Mouse (Mus musculus): ENCODE measurements around the gene Hk3. TPM values are rescaled to one million over a fixed set of nuclear protein-coding genes. Genes with fewer than 3 reads are reported as not detected.
A peak's percentile ranks its signal among the peaks of the same experiment; 100 is the strongest.

The Hk3 gene
- polyA plus RNA-seq, 1 experiment from 2014 or later: 0.93 TPM

DNA sequence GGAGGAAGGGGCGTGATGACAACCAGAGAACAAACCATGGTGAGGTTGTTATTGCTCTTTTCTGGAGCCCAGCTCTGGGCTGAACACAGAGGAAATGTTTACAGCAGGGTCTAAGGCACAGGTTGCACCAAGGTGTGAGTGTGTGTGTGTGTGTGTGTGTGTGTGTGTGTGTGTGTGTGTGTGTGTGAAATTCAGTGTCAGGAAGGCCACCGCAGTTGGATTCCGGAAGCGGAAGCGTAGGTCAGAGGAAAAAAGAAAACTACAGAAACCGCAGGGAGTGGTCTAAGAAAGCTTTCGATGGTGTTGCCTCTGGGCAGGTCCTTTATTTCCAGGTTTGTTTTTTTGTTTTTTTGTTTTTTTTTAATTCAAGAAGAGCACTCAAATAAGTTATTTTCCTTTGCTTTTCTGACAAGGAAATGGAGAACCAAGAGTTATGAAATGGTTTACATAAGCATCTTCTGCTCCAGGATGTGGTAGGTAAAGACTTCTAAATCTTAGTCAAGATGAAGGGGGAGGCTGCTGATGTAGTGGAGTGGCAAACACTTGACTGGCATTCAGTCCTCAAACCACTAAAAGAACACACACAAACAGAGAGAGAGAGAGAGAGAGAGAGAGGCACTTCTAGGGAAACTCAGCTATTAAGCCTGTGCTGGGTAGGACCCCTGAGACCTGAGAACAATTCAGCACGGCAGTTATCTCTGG is 3.1 kb downstream of the Hk3 start:
- Histone ChIP-seq H3K9me3 (no peaks in the 10 kb centered on the region), H3K36me3 (no peaks in the 10 kb centered on the region), H3K27ac (no peak overlapping the region), H3K4me3 (no peak overlapping the region), H3K27me3 (0 out of 2 replicates have a peak, but pooled peaks cover 3% of the 10 kb centered on the region), H3K4me2 (replicated peaks) (no peak overlapping the region), H3K9ac (no peak overlapping the region), H3K4me1 (no peaks in the 10 kb centered on the region)
- WGBS: 78% methylated on average over 8 of the region's 8 CpGs
- no peak for ATAC-seq (ENCODE audit: insufficient number of reproducible peaks, insufficient read depth, low FRiP score, low TSS enrichment)

DNA sequence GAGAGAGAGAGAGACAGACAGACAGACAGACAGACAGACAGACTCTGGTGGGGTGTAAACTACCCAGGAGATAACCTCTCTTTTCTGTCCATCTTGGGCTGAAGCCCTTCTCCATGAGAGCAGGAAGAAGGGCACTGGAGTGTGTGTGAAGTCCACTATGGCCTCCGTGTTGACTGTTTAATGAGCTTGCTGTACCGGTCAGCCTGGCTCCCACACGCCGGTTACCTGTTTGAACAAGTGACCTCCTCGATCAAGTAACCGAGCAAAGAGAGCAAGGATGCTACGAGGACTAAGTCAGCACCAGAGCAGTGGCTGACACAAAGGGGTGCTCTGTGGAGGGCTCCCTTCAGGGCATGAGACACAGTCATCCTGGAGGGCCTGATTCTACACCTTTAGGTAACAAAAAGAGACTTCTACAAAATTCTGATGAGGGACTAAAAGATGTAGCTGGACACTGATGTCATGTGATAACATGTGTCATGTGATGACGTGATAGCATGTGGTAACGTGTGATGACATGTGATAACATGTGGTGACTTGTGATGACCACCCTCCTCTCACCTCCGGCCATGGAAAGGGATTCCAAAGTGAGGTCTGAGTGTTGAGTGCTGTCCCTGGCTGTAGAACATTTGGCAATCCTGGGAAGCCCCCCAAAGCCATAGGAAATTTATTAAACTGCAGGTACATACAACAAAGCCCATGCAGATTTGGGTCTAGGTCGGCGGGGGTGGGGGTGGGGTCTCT is 3.9 kb downstream of the Hk3 start:
- no peak overlapping the region for H3K4me3 ChIP-seq
- no peak for ATAC-seq (ENCODE audit: insufficient number of reproducible peaks, insufficient read depth, low FRiP score, low TSS enrichment)
- 0 out of 2 replicates have a peak, but pooled peaks cover 3% of the 10 kb centered on the region for H3K27me3 ChIP-seq
- 83% methylated on average over 12 of the region's 12 CpGs for WGBS
- no peak overlapping the region for H3K4me2 ChIP-seq (replicated peaks)
- no peaks in the 10 kb centered on the region for H3K36me3 ChIP-seq
- H3K9ac ChIP-seq: no peak overlapping the region
- no peaks in the 10 kb centered on the region for H3K9me3 ChIP-seq
- no peaks in the 10 kb centered on the region for H3K4me1 ChIP-seq
- no peak overlapping the region for H3K27ac ChIP-seq

DNA sequence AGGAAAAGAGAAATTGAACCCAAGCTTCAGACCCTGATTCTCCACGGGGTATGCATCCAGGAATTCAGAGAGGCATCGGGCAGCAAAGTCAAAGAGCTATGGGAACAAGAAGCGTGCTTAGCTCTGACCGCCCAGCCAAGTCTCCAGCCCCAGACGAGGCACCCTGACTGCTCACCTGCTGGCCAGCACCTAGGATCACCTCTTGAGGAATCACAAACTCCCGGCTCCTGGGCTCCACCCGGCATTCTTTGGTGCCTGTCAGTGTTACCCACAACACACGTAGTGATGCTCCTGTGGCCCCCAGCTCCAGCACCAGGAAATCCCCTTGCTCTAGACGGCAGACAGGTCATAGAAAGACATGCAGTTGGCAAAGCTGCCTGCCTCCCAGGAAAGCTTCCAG is 6.7 kb downstream of the Hk3 start:
- Histone ChIP-seq H3K4me3 (no peak overlapping the region), H3K9me3 (no peaks in the 10 kb centered on the region), H3K9ac (no peak overlapping the region), H3K27ac (no peak overlapping the region), H3K4me2 (replicated peaks) (no peak overlapping the region), H3K27me3 (0 out of 2 replicates have a peak, but pooled peaks cover 3% of the 10 kb centered on the region), H3K36me3 (no peaks in the 10 kb centered on the region), H3K4me1 (0 out of 2 replicates have a peak, but pooled peaks cover 3% of the 10 kb centered on the region)
- no peak for ATAC-seq (ENCODE audit: insufficient number of reproducible peaks, insufficient read depth, low FRiP score, low TSS enrichment)
- 63% methylated on average over 9 of the region's 9 CpGs for WGBS

DNA sequence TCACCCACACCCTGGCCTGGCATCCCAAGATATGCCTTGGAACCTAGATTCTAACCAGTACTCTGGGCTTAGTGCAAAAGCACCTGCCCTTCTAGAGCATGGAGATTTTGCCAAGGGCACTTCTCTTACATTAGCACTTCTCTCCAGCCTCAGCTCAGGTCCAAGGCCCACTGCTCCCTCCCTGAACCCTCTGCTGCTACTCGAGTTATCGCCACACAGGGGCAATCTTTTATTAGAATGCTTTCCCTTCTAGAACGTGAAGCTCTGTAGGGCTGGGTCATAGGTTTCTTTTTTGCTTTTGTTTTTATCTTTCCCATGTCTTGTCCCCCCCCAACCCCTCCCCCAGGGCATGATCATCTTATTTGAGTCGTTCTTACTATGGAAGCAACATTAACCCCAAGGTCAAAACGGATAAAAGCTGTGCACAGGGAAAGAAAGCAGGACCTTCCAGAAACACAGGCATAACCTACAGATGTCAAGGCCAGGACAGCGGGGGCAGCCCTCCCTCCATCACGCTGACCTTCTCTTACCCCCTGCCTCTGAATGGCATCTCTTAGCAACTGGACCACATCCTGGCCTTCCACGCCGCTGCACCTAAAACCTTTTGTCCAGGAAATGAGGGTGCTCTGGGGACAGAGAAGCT is 7.4 kb downstream of the Hk3 start:
- no peak overlapping the region for H3K4me2 ChIP-seq (replicated peaks)
- 25% methylated on average over 9 of the region's 9 CpGs for WGBS

DNA sequence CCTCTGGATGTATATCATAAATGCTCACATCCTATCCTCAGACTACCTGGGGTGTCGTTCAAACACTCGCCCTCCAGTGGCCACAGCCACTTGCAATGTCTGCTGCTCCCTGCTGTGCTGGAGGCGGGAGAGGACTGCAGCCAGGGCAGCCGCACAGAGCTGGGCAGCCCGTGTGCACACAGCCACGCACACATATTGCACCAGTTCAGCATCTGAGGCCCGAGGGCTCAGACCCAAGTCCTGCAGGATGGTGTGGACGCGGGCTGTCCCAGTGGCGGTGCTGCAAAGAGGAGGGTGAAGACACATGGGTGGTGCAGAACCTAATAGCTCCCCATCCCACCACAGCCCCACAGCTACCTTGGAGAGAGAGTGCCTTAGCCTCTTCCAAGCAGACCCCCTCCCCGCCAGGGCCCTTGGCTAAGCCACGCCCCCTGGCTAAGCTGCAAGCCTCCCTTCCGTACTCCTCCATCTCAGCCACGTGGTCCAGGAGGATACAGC is 9.2 kb downstream of the Hk3 start:
- no peaks in the 10 kb centered on the region for H3K9me3 ChIP-seq
- 0 out of 2 replicates have a peak, but pooled peaks cover 3% of the 10 kb centered on the region for H3K27me3 ChIP-seq
- WGBS: 4% methylated on average over 14 of the region's 14 CpGs
- H3K4me3 ChIP-seq: no peak overlapping the region
- no peaks in the 10 kb centered on the region for H3K36me3 ChIP-seq
- H3K27ac ChIP-seq: no peak overlapping the region
- peak overlapping the region; percentile 14; the same call in 1 of the 2 replicates for H3K4me2 ChIP-seq (replicated peaks)
- ATAC-seq (ENCODE audit: insufficient number of reproducible peaks, insufficient read depth, low FRiP score, low TSS enrichment): 0 out of 2 replicates have a peak, but pooled peaks have one; percentile 13
- no peak overlapping the region for H3K9ac ChIP-seq
- 0 out of 2 replicates have a peak, but pooled peaks cover 3% of the 10 kb centered on the region for H3K4me1 ChIP-seq

More for the DNA sequence above, 7.4 kb downstream of the Hk3 start:
- Histone ChIP-seq H3K4me3 (no peak overlapping the region), H3K9ac (no peak overlapping the region), H3K36me3 (no peaks in the 10 kb centered on the region), H3K27me3 (0 out of 2 replicates have a peak, but pooled peaks cover 3% of the 10 kb centered on the region), H3K27ac (no peak overlapping the region), H3K9me3 (no peaks in the 10 kb centered on the region), H3K4me1 (0 out of 2 replicates have a peak, but pooled peaks cover 3% of the 10 kb centered on the region)
- no peak for ATAC-seq (ENCODE audit: insufficient number of reproducible peaks, insufficient read depth, low FRiP score, low TSS enrichment)

DNA sequence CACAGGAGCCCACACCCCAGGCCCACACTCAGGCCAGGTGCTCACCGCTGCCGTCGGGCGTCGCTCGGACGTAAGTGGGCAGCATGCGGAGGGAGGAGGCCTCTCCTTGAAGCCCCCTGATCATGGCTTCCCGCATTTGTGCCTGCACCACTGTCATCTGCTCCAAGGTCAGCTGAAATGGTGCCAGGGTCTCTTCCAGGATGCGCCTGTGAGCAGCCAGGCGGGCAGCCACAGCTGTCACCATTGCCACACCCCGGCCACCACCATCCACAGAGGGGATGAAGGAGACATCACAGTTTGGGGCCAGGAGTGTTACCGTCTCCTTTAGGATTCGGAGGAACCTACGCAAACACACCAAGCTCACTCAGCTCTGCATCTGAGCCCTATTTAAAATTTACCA is 10.1 kb downstream of the Hk3 start:
- 90% methylated on average over 15 of the region's 15 CpGs for WGBS
- 0 out of 2 replicates have a peak, but pooled peaks cover 5% of the 10 kb centered on the region for H3K27me3 ChIP-seq
- no peak for ATAC-seq (ENCODE audit: insufficient number of reproducible peaks, insufficient read depth, low FRiP score, low TSS enrichment)

DNA sequence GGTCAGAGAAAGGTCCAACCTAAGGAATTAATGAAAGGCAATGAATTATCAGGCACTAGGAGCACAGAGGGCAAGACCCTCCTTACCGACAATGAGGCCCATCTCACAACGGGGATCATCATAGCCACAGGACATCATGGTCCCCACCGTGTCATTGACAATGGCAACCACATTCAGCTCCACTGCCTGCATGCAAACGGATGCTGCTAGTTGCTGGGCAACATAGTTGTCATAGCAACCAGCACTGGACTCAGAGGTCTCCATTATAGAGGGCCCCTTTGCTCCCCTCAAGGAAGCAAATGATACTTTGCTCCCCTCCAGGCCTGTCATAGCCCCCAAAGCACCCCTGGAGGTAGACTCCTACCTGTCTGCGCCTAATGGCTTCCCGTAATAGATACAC is 12.6 kb downstream of the Hk3 start:
- H3K4me1 ChIP-seq: 0 out of 2 replicates have a peak, but pooled peaks cover 3% of the 10 kb centered on the region
- H3K9ac ChIP-seq: no peak overlapping the region
- no peaks in the 10 kb centered on the region for H3K9me3 ChIP-seq
- H3K36me3 ChIP-seq: no peaks in the 10 kb centered on the region
- no peak overlapping the region for H3K4me3 ChIP-seq
- no peak overlapping the region for H3K27ac ChIP-seq
- H3K4me2 ChIP-seq (replicated peaks): no peak overlapping the region
- no peak for ATAC-seq (ENCODE audit: insufficient number of reproducible peaks, insufficient read depth, low FRiP score, low TSS enrichment)
- 67% methylated on average over 6 of the region's 6 CpGs for WGBS
- 0 out of 2 replicates have a peak, but pooled peaks cover 2% of the 10 kb centered on the region for H3K27me3 ChIP-seq

More for the DNA sequence above, 10.1 kb downstream of the Hk3 start:
- H3K9me3 ChIP-seq: no peaks in the 10 kb centered on the region
- H3K4me1 ChIP-seq: 0 out of 2 replicates have a peak, but pooled peaks cover 3% of the 10 kb centered on the region
- no peak overlapping the region for H3K9ac ChIP-seq
- no peak overlapping the region for H3K4me2 ChIP-seq (replicated peaks)
- no peak overlapping the region for H3K27ac ChIP-seq
- H3K4me3 ChIP-seq: no peak overlapping the region
- H3K36me3 ChIP-seq: no peaks in the 10 kb centered on the region

DNA sequence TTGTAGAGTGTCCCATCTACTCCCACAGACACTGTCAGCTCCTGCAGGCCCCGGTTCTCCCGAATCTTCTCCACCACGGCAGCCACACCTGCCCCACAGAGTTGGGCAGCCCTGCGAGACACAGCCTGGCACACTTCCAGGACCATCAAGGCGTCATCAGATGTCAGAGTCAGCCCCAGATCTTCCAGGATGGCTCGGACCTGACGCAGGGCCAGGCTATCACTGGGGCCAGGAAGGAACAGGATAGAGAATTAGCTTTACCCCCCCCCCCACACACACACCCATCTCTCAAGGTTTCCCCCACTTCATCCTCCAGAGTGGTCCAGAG is 14.8 kb downstream of the Hk3 start:
- WGBS: 81% methylated on average over 7 of the region's 7 CpGs
- Histone ChIP-seq H3K36me3 (no peaks in the 10 kb centered on the region), H3K27ac (no peak overlapping the region), H3K9me3 (no peaks in the 10 kb centered on the region), H3K4me3 (no peak overlapping the region), H3K4me2 (replicated peaks) (no peak overlapping the region), H3K4me1 (no peaks in the 10 kb centered on the region), H3K27me3 (0 out of 2 replicates have a peak, but pooled peaks cover 2% of the 10 kb centered on the region), H3K9ac (no peak overlapping the region)
- ATAC-seq (ENCODE audit: insufficient number of reproducible peaks, insufficient read depth, low FRiP score, low TSS enrichment): no peak

DNA sequence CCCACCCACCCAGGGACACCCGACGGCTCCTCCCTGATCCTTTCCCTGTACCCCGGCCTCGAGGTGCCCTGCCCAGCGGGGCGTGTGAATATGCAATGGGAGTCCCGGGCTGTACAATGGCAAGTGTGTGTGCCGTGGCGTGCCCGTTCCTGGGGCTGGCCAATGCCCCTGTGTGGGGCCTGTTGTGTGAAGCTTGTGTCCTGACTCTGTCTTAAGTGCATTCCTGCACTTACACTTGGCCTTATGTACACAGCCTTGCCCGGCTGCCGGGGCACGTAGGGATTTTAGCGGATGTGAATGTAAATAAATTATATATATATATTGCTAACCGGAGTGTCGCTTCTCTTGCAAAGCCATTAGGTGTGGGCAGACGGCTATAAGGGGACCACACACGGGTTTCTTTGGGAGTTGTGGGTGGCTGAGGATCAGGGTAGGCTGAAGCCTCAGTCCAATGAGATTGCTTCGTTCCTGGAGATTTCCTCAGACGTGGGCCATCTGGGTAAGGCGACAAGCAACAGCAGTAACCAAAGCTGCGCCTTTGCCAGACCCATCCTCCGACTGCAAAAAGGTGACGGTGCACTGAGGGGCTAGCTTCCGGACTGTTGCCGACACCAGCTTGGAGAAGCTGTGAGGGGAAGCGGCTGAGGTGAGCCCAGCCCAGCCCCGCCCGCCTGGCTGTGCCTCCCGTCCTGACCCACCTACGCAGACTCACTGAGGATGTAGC is 15.3 kb downstream of the Hk3 start:
- no peaks in the 10 kb centered on the region for H3K9me3 ChIP-seq
- 79% methylated on average over 31 of the region's 31 CpGs for WGBS
- 0 out of 2 replicates have a peak, but pooled peaks cover 2% of the 10 kb centered on the region for H3K27me3 ChIP-seq
- H3K36me3 ChIP-seq: no peaks in the 10 kb centered on the region
- 0 out of 2 replicates have a peak, but pooled peaks have one; percentile 4 for ATAC-seq (ENCODE audit: insufficient number of reproducible peaks, insufficient read depth, low FRiP score, low TSS enrichment)
- no peak overlapping the region for H3K4me2 ChIP-seq (replicated peaks)
- no peak overlapping the region for H3K4me3 ChIP-seq
- no peaks in the 10 kb centered on the region for H3K4me1 ChIP-seq
- no peak overlapping the region for H3K27ac ChIP-seq
- no peak overlapping the region for H3K9ac ChIP-seq

DNA sequence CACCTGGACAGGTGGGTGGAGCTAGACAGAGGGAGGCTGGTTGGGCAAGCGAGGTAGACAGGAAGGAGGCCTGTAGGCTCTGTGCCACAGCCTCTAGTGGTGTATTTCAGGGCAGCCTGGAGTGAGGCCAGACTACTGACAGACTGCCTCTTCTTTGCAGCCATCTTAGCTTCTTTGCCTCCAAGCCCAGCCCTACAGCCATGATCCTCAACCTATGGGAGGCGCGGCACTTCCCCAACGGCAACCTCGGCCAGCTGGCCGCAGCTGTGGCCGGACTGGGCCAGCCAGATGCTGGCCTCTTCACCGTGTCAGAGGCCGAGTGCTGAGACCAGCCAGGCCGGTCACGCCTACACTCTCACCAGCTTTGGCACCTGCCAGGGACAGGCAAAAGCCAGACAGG is 16.5 kb downstream of the Hk3 start:
- 75% methylated on average over 11 of the region's 11 CpGs for WGBS
- ATAC-seq (ENCODE audit: insufficient number of reproducible peaks, insufficient read depth, low FRiP score, low TSS enrichment): peak; percentile 16; the same call in 1 of the 2 replicates
- H3K27me3 ChIP-seq: 0 out of 2 replicates have a peak, but pooled peaks cover 2% of the 10 kb centered on the region

DNA sequence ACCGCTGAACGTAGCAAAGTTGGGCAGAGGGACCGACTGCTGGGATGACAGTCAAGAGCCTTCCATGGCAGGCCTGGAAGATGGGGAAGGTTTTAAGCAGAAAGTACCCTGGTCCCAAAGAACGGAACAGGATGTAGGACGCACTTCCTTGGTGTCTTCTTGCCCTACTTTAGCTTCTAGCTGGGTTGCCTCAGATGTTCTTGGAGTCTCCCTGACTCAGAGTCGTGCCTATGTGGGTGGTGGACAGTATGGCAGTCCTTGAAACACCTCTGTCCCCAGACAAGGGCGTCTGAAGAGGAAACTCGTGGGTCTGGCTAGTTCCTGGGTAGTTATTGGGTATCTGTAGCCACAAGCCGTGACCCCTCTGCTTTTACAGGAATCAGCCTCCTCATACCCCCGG is 19.1 kb downstream of the Hk3 start:
- H3K27ac ChIP-seq: no peak overlapping the region
- no peaks in the 10 kb centered on the region for H3K9me3 ChIP-seq
- H3K4me2 ChIP-seq (replicated peaks): no peak overlapping the region
- H3K4me3 ChIP-seq: no peak overlapping the region
- H3K36me3 ChIP-seq: no peaks in the 10 kb centered on the region
- ATAC-seq (ENCODE audit: insufficient number of reproducible peaks, insufficient read depth, low FRiP score, low TSS enrichment): no peak
- H3K27me3 ChIP-seq: 0 out of 2 replicates have a peak, but pooled peaks cover 2% of the 10 kb centered on the region
- H3K9ac ChIP-seq: no peak overlapping the region
- no peaks in the 10 kb centered on the region for H3K4me1 ChIP-seq
- WGBS: 80% methylated on average over 10 of the region's 10 CpGs

More for the DNA sequence above, 16.5 kb downstream of the Hk3 start:
- H3K36me3 ChIP-seq: no peaks in the 10 kb centered on the region
- no peak overlapping the region for H3K27ac ChIP-seq
- no peak overlapping the region for H3K4me2 ChIP-seq (replicated peaks)
- H3K4me1 ChIP-seq: no peaks in the 10 kb centered on the region
- no peak overlapping the region for H3K4me3 ChIP-seq
- no peaks in the 10 kb centered on the region for H3K9me3 ChIP-seq
- H3K9ac ChIP-seq: no peak overlapping the region

Measured in embryonic facial prominence, embryonic 12.5 days (tissue).